Mouse (Mus musculus) thymus, postnatal 10 days (tissue): ENCODE measurements around the gene Rfxap.
A peak's percentile ranks its signal among the peaks of the same experiment; 100 is the strongest.

Experiments used
- DNase-seq, 2 experiments: peaks; one replicate each; pipeline ENCODE4 v3.0.0; 2021; ENCODE audit warnings: low spot score in 2 of 2

Rfxap gene

DNA sequence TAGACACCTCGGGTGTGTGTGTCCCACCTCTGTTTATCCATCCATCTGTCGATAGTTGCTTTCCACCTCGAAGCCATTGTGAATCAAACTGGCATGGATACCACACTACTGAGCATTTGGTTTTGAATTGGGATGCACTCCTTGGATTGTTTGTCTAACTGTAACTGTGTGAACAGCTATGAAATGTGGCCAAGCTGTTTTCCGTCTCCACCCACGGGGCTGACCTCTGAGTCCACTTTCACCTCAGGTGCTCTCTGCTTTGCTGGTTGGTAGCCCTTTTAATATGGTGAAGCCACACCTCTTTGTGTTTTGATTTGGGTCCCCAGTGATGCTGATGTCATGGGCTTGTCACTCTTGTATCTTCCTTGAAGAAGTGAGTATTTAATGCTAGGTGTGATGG, 40.8 kb downstream of the Rfxap start:
- DNase-seq: no peak

DNA sequence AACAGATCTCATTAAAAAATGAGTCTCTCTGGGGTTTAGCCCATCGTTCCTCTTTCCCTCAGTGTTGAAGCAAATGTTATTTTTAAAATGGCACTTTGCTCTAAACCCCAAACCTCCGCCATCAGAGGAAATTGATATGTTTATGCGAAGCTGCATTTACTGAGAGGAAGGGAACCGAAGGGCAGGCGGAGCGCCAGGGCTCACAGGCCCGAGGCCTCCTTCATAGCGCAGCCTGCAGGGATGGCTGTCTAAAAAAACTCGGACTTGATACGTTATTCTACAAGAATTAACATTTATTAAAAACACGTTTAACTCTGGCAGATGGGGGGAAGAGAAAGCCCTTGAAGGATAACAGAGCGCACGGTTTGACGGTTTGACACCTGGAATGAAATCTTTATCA, 41.6 kb downstream of the Rfxap start:
- no peak for DNase-seq

DNA sequence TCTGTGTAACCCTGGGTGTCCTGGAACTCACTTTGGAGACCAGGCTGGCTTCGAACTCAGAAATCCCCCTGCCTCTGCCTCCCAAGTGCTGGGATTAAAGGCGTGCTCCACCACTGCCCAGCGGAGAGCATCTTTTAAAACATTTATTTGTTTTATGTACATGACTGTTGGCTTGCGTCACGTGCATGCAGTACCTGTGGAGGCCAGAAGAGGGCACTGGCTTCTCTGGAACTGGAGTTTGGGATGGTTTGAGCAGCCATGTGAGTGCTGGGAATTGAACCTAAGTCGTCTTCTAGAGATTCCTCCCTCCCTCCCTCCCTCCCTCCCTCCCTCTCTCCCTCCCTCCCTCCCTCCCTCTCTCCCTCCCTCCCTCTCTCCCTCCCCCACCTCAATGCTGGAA, 42.1 kb downstream of the Rfxap start:
- DNase-seq: peak in 1 of 2 experiments; percentile 11

DNA sequence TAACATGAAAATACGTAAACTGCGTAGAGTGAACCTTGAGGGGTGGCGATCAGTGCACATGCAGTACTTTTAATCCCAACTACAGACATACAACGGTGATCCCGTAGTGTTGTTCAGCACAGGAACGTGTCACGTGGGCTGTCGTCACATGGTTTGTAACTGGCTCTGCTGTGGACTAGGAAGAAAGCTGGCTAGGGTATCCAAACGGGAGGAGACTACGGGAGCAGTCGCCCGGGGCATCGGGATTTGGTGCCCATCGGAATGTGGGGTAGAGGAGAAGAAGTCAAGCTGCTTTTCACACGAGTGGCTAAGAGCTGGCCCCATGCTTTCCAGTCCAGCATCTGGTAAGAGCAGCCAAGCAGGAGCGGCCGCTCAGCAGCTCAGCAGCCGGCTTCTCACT, 43.2 kb downstream of the Rfxap start:
- DNase-seq: no peak

DNA sequence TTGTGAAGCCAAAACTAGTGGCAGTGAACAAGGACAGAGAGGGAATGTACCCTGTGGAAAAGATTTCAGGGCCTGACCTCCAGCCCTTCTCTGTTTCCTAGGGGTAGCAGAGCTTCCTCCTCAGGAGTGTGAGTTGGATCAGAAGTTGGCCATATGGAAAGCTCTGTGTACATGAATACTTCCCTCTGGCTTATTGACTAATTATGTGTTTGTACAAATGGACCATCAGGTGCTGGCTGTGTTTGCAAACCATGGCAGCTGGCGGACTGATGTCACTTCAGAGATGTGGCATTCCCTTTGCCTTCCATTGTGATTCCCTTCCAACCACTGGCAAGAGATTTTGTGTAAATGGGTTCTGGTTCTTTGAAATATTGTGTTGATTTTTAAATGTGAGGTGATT, 46.3 kb downstream of the Rfxap start:
- no peak for DNase-seq

DNA sequence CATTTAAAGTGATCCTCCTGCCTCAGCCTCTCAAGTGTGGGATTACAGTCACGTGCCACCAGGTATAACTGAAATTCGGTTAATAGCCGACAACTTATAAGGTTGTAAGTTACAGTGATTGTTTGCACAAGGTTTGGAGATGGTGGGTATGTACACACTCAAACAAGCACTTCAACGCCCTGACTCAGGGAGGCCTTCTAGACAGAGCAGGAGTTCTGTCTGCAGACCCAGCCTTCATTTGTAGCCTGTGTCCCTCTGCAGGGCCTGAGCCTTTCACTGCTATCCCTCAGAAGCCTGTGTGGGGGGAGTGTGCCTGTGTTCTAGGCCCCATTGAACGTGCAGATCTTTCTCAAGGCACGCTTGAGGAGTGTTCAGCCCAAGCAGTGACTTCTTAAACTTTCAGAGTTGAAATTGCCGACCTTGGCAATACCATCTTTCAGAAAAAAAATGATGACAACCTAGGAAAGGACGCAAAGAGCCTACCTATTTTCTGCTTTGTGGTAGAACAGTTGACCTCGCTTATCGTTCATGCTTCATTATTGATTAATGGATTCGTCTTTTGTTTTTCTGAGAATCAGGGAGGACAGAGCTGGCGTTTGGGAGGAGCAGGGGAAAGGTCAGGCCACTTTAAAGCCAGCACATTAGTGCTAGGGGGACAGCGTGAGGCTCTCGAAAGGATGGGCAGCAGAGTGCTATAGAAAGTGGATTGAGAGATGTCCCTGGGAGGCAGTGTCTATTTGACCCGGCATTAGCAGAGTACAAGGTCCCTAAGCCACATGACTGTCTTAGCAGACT, 47.1 kb downstream of the Rfxap start:
- DNase-seq: no peak

DNA sequence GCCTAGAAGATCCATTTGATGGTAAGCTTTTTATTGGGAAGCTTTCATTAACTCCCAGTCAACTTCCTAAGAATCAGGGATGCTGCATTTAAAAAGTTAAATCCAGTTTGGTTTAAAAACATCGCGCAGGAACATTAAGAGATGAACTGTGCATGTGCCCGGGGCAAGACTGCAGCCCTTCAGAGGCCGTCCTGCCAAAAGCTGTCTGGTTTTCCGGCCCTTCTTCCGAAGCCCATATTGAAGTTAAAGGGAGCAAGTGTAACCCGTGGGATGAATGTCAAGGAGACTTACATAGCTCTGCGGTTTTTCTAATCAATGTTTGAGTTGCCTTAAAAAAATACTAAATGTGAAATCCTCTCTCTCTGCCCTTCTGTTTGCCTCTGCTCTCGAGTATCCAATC, 48.4 kb downstream of the Rfxap start:
- no peak for DNase-seq

DNA sequence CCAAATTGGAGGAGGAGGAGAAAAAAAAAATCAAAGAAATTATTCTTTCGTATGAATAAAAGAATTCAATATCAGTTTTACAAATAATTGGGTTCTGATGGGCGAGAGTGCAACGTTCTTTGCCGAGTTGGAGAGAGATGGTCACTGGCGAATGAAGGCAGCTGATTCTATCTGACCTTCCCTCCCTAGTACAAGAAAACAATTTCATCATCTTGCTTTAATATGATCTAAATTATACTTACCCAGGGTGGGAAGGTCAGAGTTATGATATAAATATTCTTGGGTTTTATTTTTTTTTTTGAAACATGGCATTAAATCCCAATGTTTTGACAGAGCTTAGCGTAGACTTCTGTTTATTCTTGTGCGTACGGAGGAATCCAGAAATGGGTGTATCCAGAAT, 50.1 kb downstream of the Rfxap start:
- DNase-seq: no peak

DNA sequence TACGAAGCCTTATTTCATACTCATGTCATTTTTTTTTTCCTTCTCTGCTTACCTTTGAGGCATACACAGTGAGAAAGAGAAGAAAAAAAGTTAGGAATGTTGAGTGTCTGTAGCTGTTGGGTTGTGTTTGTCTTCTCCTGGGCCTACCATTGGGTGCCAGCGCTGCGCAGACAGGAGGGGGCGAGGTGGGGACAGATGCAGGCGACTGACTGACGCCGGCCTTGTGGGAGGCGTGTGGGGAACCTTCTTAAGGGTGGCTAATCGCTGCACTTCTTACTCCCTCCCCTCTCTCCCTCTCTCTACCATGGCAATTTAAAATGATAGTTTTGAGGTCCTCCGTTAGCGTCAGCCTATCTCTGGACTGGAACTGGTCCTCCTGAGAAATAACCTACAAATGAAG, 51.5 kb downstream of the Rfxap start:
- no peak for DNase-seq

DNA sequence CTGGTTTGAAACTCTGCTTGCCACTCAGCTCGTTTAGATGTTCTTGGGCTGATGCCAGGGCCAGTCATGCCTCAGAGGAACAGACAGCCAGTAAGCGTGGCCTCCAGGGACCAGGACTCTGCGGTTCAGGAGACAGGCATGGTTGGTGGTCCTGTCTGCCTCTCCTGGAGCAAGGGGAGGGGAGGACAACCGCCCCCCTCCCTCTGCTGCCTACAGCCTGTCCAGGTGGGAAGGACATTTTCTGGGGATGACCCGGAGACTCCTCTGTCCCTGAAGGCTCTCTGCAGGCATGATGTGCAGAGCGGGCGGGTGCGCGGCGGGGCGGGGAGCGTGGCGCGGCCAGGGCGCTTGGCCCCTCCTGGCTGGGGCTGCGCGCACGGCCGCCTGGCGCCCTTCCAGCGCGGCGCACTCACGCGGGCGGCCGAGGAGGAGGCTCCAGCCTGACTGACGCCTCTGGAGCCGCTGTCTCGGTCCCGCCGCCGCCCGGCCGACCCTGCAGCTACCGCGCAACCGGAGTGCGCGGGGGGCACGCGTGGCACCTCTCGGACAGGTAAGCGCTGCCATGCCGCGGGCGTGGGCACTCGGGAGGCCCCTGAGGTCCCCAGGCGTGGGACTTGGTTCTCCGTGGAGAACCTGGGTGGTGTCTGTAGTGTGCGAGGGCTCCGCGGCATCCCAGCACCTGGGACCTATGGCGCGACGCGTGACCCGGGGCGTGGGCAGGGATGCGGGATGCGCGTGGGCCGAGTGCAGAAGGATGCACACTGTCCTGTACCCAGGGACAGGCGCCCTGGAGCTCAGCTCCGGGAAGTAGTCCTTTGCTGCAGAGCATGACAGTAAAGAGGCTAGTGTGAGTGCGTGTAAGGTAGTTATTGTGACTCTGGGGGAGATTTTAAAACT, 52.2 kb downstream of the Rfxap start, which contains the start of gene Smad9:
Smad9 (plus strand) TSS at position 438 of the 897 bp plus-strand sequence.
- DNase-seq: no peak

DNA sequence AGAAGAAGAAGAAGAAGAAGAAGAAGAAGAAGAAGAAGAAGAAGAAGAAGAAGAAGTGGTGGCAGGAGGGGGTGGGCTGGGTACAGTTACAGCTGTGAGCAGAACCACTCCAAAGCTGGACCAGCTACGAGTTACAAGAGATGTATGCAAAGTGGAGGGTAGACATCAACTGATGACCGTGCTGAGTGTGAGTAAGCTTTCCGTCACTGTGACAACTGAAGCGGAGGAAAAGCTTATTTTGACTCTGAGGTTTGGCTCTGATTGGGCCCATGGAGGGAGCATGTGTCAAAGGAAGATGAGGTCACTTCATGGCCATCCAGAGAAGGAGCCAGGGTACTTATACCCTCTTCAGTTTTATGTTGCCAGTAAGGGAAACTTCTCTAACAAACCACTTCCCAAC, 54.2 kb downstream of the Rfxap start:
- no peak for DNase-seq
